Mouse (Mus musculus): ENCODE results near the gene Nbeal2. TPM values are rescaled to one million over a fixed set of nuclear protein-coding genes. Genes with fewer than 3 reads are reported as not detected.

Gene Nbeal2
- polyA plus RNA-seq (2015; fragmentation: Nextera tagmentation; extraction: Ambion mirVana): 1.8 and 4.2 TPM in 2 replicates

DNA sequence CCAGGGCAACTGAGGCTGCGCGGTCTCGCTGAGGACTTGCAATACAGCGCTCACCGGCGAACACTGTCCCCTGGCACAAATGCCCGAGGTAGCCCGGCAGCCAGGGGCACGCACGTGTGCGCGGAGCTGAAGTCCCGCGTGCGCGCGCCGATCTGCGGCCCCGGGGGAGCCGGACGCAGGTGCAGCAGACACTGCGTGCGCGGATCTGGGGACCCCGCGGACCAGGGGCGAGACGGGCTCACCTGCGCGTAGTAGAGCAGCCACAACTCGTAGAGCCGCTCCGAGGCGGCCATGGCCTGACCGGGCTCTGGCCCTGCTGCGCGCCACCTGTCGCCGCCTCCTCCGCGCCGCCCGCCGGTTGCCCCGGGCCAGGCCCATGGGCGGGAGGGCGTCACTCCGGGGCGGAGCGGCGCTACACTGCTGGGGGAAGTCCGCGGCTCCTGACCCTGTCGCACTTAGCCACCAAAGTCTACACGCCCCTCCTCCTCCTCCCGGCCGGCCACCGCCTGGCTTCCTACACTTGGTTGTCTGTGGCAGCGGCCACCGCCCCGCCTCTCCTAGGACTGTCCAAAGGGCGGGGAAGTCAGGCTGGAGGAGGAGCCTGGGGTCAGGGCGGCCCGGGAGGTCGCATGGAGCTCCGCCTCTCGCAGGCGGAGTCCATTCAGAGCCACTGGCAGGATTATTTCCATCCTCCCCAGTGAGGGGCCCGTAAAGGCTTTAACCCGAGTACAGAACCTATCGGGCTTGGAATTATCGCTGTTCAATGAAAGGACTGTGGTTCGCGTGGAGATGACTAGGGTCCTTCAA is at the start of gene Nbeal2:
Gene Nbeal2 (minus strand): TSS at position 507 of the 807 bp plus-strand sequence.
- peak; percentile 86 for ATAC-seq (replicated peaks; ENCODE audit: insufficient number of reproducible peaks, insufficient read depth, low FRiP score, low read depth)
- peak within 1 kb of the TSS; percentile 77 for H3K4me3 ChIP-seq
- H3K4me1 ChIP-seq (replicated peaks): peaks cover 52% of the 10 kb centered on the region
- peak within 1 kb of the TSS; percentile 91 for H3K4me2 ChIP-seq
- no peaks in the 10 kb centered on the region for H3K36me3 ChIP-seq
- H3K9me3 ChIP-seq (replicated peaks): no peaks in the 10 kb centered on the region
- under 1% methylated on average over 70 of the region's 75 CpGs for WGBS
- peak within 1 kb of the TSS; percentile 68 for H3K9ac ChIP-seq
- H3K27me3 ChIP-seq: 0 out of 2 replicates have a peak, but pooled peaks cover 3% of the 10 kb centered on the region
- H3K27ac ChIP-seq: peak within 1 kb of the TSS; percentile 75

DNA sequence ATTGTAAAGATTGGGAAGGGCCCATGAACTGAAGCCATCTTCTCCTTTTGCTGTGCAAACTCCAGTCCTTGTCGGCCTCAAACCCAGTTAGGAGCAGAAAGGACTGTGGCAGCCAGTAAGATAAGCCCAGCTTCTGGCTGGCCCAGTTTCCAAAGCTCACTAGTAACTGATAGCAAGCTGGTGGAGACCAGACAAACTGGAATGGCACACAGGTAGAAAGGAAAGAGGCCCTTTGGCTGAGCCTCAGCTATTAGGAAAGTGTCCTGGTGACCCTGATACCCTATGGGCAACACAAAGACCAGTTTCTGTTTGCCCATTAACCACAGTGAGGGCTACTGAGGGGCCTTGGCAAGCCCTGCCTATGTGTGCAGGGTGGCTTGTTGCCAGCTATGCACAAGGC is 48.9 kb upstream of the Nbeal2 start:
- Histone ChIP-seq H3K4me2 (no peak overlapping the region), H3K9ac (peak overlapping the region; percentile 19; the same call in 1 of the 2 replicates), H3K4me3 (no peak overlapping the region), H3K27ac (peak overlapping the region; percentile 80), H3K4me1 (replicated peaks) (peaks cover 15% of the 10 kb centered on the region), H3K9me3 (replicated peaks) (no peaks in the 10 kb centered on the region), H3K27me3 (no peaks in the 10 kb centered on the region), H3K36me3 (no peaks in the 10 kb centered on the region; the same call in 1 of the 2 replicates)
- WGBS: 41% methylated on average over 1 of the region's 1 CpGs
- peak; percentile 47; the same call in 1 of the 2 replicates for ATAC-seq (replicated peaks; ENCODE audit: insufficient number of reproducible peaks, insufficient read depth, low FRiP score, low read depth)

DNA sequence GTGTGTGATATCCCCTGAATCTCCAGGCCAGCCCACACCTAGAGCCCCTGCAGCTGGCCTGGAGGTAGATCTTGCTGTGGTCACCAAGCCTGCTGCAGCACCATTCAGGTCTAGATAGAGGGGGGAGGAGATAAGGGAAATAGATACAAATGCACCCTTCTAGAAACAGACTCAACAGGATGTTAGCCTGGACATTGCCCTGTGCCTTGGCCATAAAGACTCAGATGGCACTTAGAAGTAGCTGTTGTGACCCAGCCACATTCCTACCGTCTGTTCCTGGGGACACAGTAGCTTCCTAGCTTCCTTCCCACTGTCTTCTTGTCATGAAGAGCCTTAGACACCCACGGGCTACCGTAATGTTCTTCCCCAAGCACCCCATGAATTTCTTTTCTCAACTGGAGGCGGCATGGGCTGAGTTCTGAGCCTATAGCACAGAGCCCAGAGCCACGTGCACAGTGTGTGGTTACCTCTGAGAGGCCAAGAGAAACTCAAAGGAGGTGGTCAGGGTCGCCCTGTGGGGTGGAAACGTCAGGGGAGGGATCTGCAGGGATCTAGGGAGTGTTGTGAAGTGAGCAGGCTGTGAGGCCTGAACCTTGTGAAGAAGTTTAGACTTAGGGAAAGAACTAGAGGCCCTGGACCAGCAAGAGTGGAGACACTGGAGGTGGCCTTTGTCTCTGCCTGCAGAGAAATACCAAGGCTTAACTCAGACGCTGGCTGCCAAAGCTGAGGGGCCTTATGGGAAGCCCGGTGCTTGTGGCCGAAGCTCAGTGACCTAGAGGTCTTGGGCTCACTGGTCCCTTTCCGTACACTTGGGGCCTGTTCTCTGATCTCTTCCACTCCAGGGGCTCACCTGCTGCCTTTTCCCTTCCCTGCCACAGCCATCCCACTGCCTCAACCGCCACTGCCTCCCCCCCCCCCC is 47.4 kb upstream of the Nbeal2 start:
- H3K27me3 ChIP-seq: no peaks in the 10 kb centered on the region
- peaks cover 27% of the 10 kb centered on the region for H3K4me1 ChIP-seq (replicated peaks)
- H3K4me3 ChIP-seq: no peak overlapping the region
- no peaks in the 10 kb centered on the region for H3K9me3 ChIP-seq (replicated peaks)
- H3K27ac ChIP-seq: no peak overlapping the region
- no peak for ATAC-seq (replicated peaks; ENCODE audit: insufficient number of reproducible peaks, insufficient read depth, low FRiP score, low read depth)
- no peak overlapping the region for H3K9ac ChIP-seq
- WGBS: 78% methylated on average over 12 of the region's 12 CpGs
- H3K36me3 ChIP-seq: no peaks in the 10 kb centered on the region; the same call in 1 of the 2 replicates
- no peak overlapping the region for H3K4me2 ChIP-seq

DNA sequence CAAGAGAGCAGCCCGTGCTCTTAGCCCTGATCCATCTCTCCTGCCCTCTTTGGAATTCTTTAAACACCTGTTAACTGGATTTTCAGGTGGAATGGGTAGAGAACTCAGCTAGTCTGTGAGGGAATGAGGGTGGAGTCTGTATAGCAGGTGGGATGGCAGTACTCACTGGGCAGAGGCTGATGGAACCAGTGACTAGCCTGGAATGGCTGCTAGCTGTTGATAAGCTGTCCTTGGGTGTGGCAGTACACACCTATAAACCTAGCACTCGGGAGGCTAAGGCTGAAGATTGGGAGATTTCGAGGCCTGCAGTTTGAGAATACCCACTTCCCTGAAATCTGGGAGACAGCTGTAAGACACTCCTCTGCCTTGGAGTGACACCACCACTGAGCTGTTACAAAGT is 45.6 kb upstream of the Nbeal2 start:
- Histone ChIP-seq H3K4me1 (replicated peaks) (peaks cover 39% of the 10 kb centered on the region), H3K9me3 (replicated peaks) (no peaks in the 10 kb centered on the region), H3K27ac (no peak overlapping the region), H3K9ac (no peak overlapping the region), H3K27me3 (no peaks in the 10 kb centered on the region), H3K36me3 (no peaks in the 10 kb centered on the region; the same call in 1 of the 2 replicates), H3K4me2 (no peak overlapping the region), H3K4me3 (no peak overlapping the region)
- no peak for ATAC-seq (replicated peaks; ENCODE audit: insufficient number of reproducible peaks, insufficient read depth, low FRiP score, low read depth)
- 90% methylated on average over 3 of the region's 3 CpGs for WGBS

DNA sequence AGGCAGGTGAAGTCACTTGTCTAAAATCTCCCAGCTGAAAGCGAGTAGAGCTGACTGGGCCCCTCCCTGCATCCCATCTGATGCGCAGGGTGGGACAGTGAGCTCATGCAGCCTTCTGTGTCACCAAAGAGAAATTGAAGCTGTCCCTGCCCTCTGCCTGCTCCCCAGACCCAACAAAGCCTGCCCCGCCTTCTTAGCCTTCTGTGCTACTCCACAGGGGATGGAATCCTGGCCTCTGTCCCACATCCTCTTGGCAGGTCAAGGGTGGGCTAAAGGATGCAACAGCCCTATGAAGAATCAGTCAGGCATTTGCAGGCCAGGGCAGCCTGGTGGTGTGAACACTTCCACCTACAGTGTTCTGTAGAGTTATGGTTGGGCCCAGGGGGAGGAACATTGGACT is 43.5 kb upstream of the Nbeal2 start:
- Histone ChIP-seq H3K27ac (0 out of 2 replicates have a peak overlapping the region, but pooled peaks have one; percentile 4), H3K4me3 (no peak overlapping the region), H3K27me3 (no peaks in the 10 kb centered on the region), H3K4me1 (replicated peaks) (peaks cover 28% of the 10 kb centered on the region), H3K9me3 (replicated peaks) (no peaks in the 10 kb centered on the region), H3K4me2 (no peak overlapping the region), H3K9ac (no peak overlapping the region), H3K36me3 (peaks cover 11% of the 10 kb centered on the region)
- 84% methylated on average over 3 of the region's 3 CpGs for WGBS
- no peak for ATAC-seq (replicated peaks; ENCODE audit: insufficient number of reproducible peaks, insufficient read depth, low FRiP score, low read depth)

DNA sequence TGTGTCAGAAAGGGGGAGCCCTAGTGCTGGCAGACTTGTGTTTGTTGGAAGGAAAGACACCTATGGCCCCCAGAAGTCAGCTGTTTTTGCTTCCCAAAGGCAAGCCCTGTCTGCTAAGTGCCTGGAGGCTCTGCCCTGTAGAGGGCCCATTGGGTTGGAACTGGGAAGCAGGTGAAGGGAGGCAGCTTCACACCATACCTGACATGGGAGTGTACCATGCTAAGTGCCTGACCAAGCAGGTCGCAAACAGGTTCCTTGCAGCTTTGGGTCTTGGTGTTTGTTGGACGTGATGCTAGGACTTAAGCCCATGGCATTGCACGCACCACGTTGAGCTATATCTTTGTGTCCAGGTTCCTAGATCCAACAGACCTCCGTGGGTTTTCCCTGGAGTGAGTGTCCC is 42.5 kb upstream of the Nbeal2 start:
- H3K36me3 ChIP-seq: peaks cover 11% of the 10 kb centered on the region
- H3K9me3 ChIP-seq (replicated peaks): no peaks in the 10 kb centered on the region
- 93% methylated on average over 5 of the region's 5 CpGs for WGBS
- no peak overlapping the region for H3K4me2 ChIP-seq
- no peak overlapping the region for H3K9ac ChIP-seq
- H3K27me3 ChIP-seq: no peaks in the 10 kb centered on the region
- peaks cover 24% of the 10 kb centered on the region for H3K4me1 ChIP-seq (replicated peaks)
- H3K4me3 ChIP-seq: no peak overlapping the region
- H3K27ac ChIP-seq: no peak overlapping the region
- no peak for ATAC-seq (replicated peaks; ENCODE audit: insufficient number of reproducible peaks, insufficient read depth, low FRiP score, low read depth)

DNA sequence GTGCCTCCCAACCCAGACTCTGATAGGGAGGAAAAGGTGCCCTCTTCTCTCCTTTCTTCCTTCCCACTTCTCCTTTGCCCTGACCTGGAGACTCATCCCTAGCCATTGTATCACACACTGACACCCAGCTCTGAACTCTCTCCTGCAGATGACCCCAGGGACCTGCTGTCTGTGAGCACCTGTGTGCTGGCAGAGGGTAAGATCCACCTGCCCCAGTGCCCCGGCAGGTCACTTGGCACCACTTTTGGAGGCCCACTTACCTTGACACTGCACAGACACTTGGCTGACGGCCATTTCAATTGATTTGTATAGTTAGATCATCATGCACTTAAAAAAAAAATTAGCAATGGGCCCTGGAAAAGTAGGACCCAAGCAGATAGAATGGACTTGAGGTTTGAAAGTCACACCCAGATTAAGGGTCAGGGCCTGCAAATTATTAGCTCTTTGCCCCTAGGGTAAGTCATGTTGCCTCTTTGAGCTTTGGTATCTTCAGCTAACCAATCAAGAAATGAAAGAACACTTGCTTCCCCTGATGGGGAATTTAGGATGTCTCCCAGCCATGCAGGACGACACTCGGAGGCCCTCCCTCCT is 41.3 kb upstream of the Nbeal2 start:
- peaks cover 11% of the 10 kb centered on the region for H3K36me3 ChIP-seq
- H3K27me3 ChIP-seq: no peaks in the 10 kb centered on the region
- 64% methylated on average over 4 of the region's 4 CpGs for WGBS
- H3K9me3 ChIP-seq (replicated peaks): no peaks in the 10 kb centered on the region
- H3K9ac ChIP-seq: no peak overlapping the region
- H3K27ac ChIP-seq: peak overlapping the region; percentile 42; the same call in 1 of the 2 replicates
- peaks cover 24% of the 10 kb centered on the region for H3K4me1 ChIP-seq (replicated peaks)
- no peak overlapping the region for H3K4me3 ChIP-seq
- no peak overlapping the region for H3K4me2 ChIP-seq
- ATAC-seq (replicated peaks; ENCODE audit: insufficient number of reproducible peaks, insufficient read depth, low FRiP score, low read depth): no peak

DNA sequence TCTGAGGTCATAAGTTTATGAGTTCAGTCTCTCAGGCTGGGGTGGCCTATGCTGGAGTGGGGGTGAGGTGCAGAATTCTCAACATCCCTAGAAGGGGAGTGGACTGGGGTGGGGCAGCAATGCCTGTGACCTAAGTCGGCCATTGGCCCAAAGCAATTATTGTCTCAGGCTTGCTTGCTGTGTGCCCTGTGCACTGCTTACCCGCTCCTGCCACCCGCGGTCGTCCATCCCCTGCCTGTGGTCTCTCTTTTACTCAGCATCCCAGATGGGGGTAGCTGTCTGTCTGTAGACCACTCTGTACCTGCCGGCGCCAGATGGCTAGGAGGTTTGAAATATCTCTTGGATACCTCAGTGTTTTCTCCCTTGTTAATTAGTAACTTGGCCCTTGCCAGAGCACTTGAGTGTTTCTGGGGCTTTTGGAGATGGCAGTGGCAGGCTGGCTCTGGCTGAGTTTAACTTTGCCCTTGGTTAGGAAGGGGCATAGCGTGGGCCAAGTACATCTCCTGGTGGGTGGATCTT is 35.4 kb upstream of the Nbeal2 start:
- Histone ChIP-seq H3K36me3 (peaks cover 11% of the 10 kb centered on the region), H3K4me3 (no peak overlapping the region), H3K27ac (no peak overlapping the region), H3K4me2 (no peak overlapping the region), H3K9me3 (replicated peaks) (no peaks in the 10 kb centered on the region), H3K27me3 (no peaks in the 10 kb centered on the region), H3K9ac (no peak overlapping the region), H3K4me1 (replicated peaks) (peaks cover 38% of the 10 kb centered on the region)
- whole genome bisulfite sequencing: 83% methylated on average over 8 of the region's 8 CpGs
- no peak for ATAC-seq (replicated peaks; ENCODE audit: insufficient number of reproducible peaks, insufficient read depth, low FRiP score, low read depth)

DNA sequence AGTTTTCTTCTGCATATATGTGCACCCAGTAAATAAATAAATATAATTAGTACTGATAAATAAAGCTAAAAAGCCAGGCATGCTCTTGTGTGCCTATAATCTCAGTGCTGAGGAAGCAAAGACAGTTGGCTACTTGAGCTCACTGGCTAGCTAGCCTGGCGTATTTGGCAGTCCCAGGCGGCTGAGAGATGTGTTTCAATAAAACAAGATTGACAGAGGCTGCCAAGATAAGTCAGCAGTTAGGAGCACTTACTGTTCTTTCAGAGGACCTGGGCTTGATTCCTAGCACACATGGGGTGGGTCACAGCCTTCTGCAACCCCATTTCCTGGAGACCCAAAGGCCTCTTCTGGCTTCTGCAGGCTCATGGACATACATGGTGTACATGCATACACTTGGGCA is 33.9 kb upstream of the Nbeal2 start:
- WGBS: 82% methylated on average over 2 of the region's 2 CpGs
- Histone ChIP-seq H3K4me3 (no peak overlapping the region), H3K36me3 (peaks cover 4% of the 10 kb centered on the region), H3K9ac (no peak overlapping the region), H3K27me3 (no peaks in the 10 kb centered on the region), H3K27ac (no peak overlapping the region), H3K9me3 (replicated peaks) (no peaks in the 10 kb centered on the region), H3K4me2 (no peak overlapping the region), H3K4me1 (replicated peaks) (peaks cover 53% of the 10 kb centered on the region)
- no peak for ATAC-seq (replicated peaks; ENCODE audit: insufficient number of reproducible peaks, insufficient read depth, low FRiP score, low read depth)

DNA sequence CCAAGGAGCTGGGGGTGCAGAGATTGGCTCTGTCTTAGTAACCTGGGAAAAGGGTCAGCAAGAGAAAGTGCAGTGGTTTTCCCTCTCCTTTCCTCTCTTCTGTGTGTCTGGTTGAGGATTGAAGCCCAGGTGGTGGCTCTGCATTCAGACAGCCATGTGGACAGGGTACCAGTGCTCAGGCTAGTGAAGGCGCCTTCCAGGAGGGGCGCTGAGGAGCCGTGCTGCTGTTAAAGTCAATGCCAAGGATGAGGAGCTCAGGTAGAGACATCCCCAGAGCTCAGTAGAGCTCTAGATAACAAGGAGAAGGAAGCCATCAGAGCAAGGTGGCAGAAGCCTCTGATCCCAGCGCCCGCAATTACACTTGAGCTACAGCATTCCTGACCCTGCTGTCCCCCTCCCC is 33.1 kb upstream of the Nbeal2 start:
- ATAC-seq (replicated peaks; ENCODE audit: insufficient number of reproducible peaks, insufficient read depth, low FRiP score, low read depth): no peak
- no peak overlapping the region for H3K4me2 ChIP-seq
- H3K27me3 ChIP-seq: no peaks in the 10 kb centered on the region
- no peak overlapping the region for H3K4me3 ChIP-seq
- WGBS: 67% methylated on average over 5 of the region's 5 CpGs
- H3K9me3 ChIP-seq (replicated peaks): no peaks in the 10 kb centered on the region
- no peak overlapping the region for H3K27ac ChIP-seq
- no peak overlapping the region for H3K9ac ChIP-seq
- H3K36me3 ChIP-seq: no peaks in the 10 kb centered on the region
- peaks cover 59% of the 10 kb centered on the region for H3K4me1 ChIP-seq (replicated peaks)

DNA sequence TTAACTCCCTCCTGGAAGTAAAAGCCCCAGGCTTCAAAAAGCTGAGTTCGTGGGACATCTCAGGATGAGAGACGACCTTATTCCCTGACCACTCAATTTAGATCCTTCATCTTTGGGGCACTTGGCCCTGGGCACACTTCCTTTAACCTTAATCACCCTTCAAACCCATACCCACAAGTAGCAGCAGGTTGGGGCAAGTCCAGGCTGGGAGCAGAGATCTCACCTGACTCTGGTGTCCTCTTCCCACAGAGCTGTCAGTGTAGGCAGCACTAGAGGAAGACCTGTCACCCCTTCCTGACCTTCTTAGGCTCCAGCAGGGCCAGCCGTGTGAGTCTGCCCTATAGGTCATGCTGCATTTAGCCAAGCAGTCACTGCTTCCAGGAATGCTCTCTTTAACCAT is 32.5 kb upstream of the Nbeal2 start:
- Histone ChIP-seq H3K4me3 (no peak overlapping the region), H3K4me1 (replicated peaks) (peaks cover 64% of the 10 kb centered on the region), H3K9ac (peak overlapping the region; percentile 24; the same call in 1 of the 2 replicates), H3K36me3 (no peaks in the 10 kb centered on the region), H3K4me2 (no peak overlapping the region), H3K27ac (peak overlapping the region; percentile 99), H3K9me3 (replicated peaks) (no peaks in the 10 kb centered on the region), H3K27me3 (no peaks in the 10 kb centered on the region)
- WGBS: 57% methylated on average over 3 of the region's 3 CpGs
- ATAC-seq (replicated peaks; ENCODE audit: insufficient number of reproducible peaks, insufficient read depth, low FRiP score, low read depth): no peak

Data from heart, embryonic 15.5 days (tissue).